Comparison of ENCODE assay signal across 8 mouse cellular contexts in the genomic region with DNA sequence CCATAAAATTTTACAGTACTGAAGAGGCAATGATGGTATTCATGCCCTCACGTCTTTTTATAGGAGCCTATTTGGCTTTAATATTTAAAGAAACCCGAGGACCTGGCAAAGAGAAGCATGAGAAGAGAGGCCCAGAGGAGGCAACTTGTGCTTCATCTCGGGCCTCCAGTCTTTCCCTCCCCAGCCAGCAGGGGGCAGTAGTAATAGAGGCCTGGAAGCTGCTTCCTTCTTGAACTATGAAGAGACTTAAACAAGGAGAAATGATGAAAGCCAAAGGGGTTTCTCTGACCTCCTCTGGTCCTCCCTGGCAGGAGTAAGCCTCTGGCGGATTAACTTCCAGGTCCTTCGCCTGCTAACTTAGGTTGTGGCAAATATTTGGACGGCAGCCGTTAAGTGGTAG.
DNase-seq lines count a peak whose midpoint lies in the region; TF ChIP-seq lines count a peak whose summit lies in the region.

No protein-coding gene starts in this region.

- TF ChIP-seq POLR2A in ES-Bruce4 (IDR thresholded peaks at IDR 0.05; ENCODE audit: insufficient read depth, low read length), result no peak

- TF ChIP-seq CTCF in ES-Bruce4 (IDR thresholded peaks at IDR 0.05; ENCODE audit: low read depth, low read length), result peak; percentile 50

- no peaks in the 10 kb centered on the region for H3K27me3 ChIP-seq in ES-Bruce4 (ENCODE audit: control insufficient read depth, insufficient read depth, low read length, poor library complexity, severe bottlenecking)

- no peak overlapping the region for H3K27ac ChIP-seq in ES-Bruce4 (ENCODE audit: insufficient read depth, low read length)

- DNase-seq in 416B (ENCODE audit: low read depth), result peak; percentile 80
- DNase-seq in c-Kit-positive CD71-negative TER-119-negative erythroid progenitor cells, embryonic 14.5 days (ENCODE audit: low read depth), result peak; percentile 67
- DNase-seq in frontal cortex, postnatal 10 days (ENCODE audit: low spot score in 2 of 2), result peak; percentile 25 to 54
- DNase-seq in kidney, postnatal 4 days, result peak; percentile 83 to 86
- peak; percentile 76 to 80 for DNase-seq in lung, adult 18-20 months
- peak; percentile 33 for DNase-seq in right cerebral cortex, postnatal 25 days
- peak; percentile 57 to 80 for DNase-seq in urinary bladder, postnatal 4 days (ENCODE audit: low spot score in 2 of 2)

- no peaks in the 10 kb centered on the region for H3K9me3 ChIP-seq in ES-Bruce4 (replicated peaks; ENCODE audit: control insufficient read depth, insufficient read depth, low read length, poor library complexity, severe bottlenecking)

- no peaks in the 10 kb centered on the region for H3K4me1 ChIP-seq in ES-Bruce4 (ENCODE audit: control insufficient read depth, insufficient read depth, low read length)

- H3K9ac ChIP-seq in ES-Bruce4 (ENCODE audit: low read depth, poor library complexity, severe bottlenecking), result no peak overlapping the region

- no peaks in the 10 kb centered on the region for H3K36me3 ChIP-seq in ES-Bruce4 (ENCODE audit: control insufficient read depth, insufficient read depth, low read length, poor library complexity, severe bottlenecking)

- no peak for TF ChIP-seq EP300 in ES-Bruce4 (IDR thresholded peaks at IDR 0.05; ENCODE audit: insufficient read depth, low read depth, low read length)

- H3K4me3 ChIP-seq in ES-Bruce4 (ENCODE audit: low read depth, low read length), result no peak overlapping the region

Comparison
In these comparisons a context has a peak if more than half of its experiments do, and no peak if none do; other contexts are left out.
1. DNase-seq: peak in every context shown above with its lines; median percentile 84 in kidney, postnatal 4 days; 80 in 416B; 78 in lung, adult 18-20 months; 68 in urinary bladder, postnatal 4 days; 67 in c-Kit-positive CD71-negative TER-119-negative erythroid progenitor cells, embryonic 14.5 days; 40 in frontal cortex, postnatal 10 days; 33 in right cerebral cortex, postnatal 25 days.